Mouse (Mus musculus) limb, embryonic 10.5 days (tissue): Measurements from ENCODE around the gene Ppp1r14b. TPM values are rescaled to one million over a fixed set of nuclear protein-coding genes. Genes with fewer than 3 reads are reported as not detected.
"Not testable (repeated sequence)": the region's sequence is repeated elsewhere in the genome, so short reads cannot be mapped to it uniquely, and the experiment has no call there.

Source experiments
- DNase-seq: peaks from one replicate; pipeline ENCODE4 v3.0.0-alpha.2; 2017; ENCODE audit warnings: low spot score
- H3K27ac ChIP-seq: fragments of 300-500 bp; sonication (generic); 2 replicates; pipeline ENCODE4 v1.5.1; 2016; ENCODE audit warnings: mild to moderate bottlenecking
- H3K27me3 ChIP-seq: fragments of 300-500 bp; sonication (generic); 2 replicates; pipeline ENCODE4 v1.6.1; 2016; ENCODE audit warnings: low read depth, mild to moderate bottlenecking; ENCODE audit not compliant: poor library complexity, severe bottlenecking
- H3K36me3 ChIP-seq: fragments of 300-500 bp; sonication (generic); 2 replicates; pipeline ENCODE4 v1.6.1; 2016; ENCODE audit warnings: mild to moderate bottlenecking, moderate library complexity
- H3K4me1 ChIP-seq: fragments of 300-500 bp; sonication (generic); 2 replicates; pipeline ENCODE4 v1.6.1; 2016
- H3K4me3 ChIP-seq: fragments of 300-500 bp; sonication (generic); 2 replicates; pipeline ENCODE4 v1.5.1; 2016; ENCODE audit warnings: mild to moderate bottlenecking, moderate library complexity
- H3K9me3 ChIP-seq: fragments of 300-500 bp; sonication (generic); replicated peaks from 2 replicates; pipeline ENCODE4 v1.6.1; 2016; ENCODE audit warnings: mild to moderate bottlenecking
- WGBS: fragments of 180-500 bp; shearing (Covaris S2); methylation state at CpG from one replicate; pipeline ENCODE4 v1.1.7; 2016; 5-methylcytosine and 5-hydroxymethylcytosine counted together
- polyA plus RNA-seq: library from polyadenylated mRNA; unstranded; fragments of >200 nt; fragmentation: Nextera tagmentation; extraction: Ambion mirVana; gene quantifications from 2 replicates; pipeline ENCODE4 v1.2.1, GENCODE M21; 2016

Gene Ppp1r14b
- polyA plus RNA-seq, 1 experiment from 2014 or later: 245 TPM

- Histone ChIP-seq H3K9me3 (no peaks in the 10 kb centered on the region), H3K4me1 (peaks cover 50% of the 10 kb centered on the region), H3K27ac (no peak overlapping the region), H3K4me3 (no peak overlapping the region), H3K36me3 (peaks cover 49% of the 10 kb centered on the region), H3K27me3 (no peaks in the 10 kb centered on the region)
- WGBS: 97% methylated on average over 5 of the region's 5 CpGs
- DNase-seq: no peak
Measured at GRCm38 (mm10) chr19:6983621-6984020, 8.9 kb downstream of the Ppp1r14b start.

- 80% methylated on average over 19 of the region's 19 CpGs for WGBS
- 0 out of 2 replicates have a peak overlapping the region, but pooled peaks have one; percentile 96 for H3K4me3 ChIP-seq
- H3K27ac ChIP-seq: no peak overlapping the region
- no peak for DNase-seq
- H3K27me3 ChIP-seq: no peaks in the 10 kb centered on the region
- peaks cover 38% of the 10 kb centered on the region for H3K4me1 ChIP-seq
- H3K36me3 ChIP-seq: peaks cover 44% of the 10 kb centered on the region
- H3K9me3 ChIP-seq: no peaks in the 10 kb centered on the region
Measured at GRCm38 (mm10) chr19:6985300-6985699, 10.5 kb downstream of the Ppp1r14b start.

- Histone ChIP-seq H3K27me3 (no peaks in the 10 kb centered on the region), H3K27ac (0 out of 2 replicates have a peak overlapping the region, but pooled peaks have one; percentile 3), H3K36me3 (peaks cover 44% of the 10 kb centered on the region), H3K9me3 (no peaks in the 10 kb centered on the region), H3K4me3 (peak overlapping the region; percentile 96), H3K4me1 (peaks cover 33% of the 10 kb centered on the region)
- 85% methylated on average over 10 of the region's 10 CpGs for WGBS
- DNase-seq: no peak
Measured at GRCm38 (mm10) chr19:6985951-6986708, 11.4 kb downstream of the Ppp1r14b start.

GRCm38 (mm10) chr19:6987061-6987903 lies 12.5 kb downstream of the Ppp1r14b start, which contains the start of gene Vegfb:
Gene Vegfb, minus strand, starts transcription at chr19:6987651.
- Histone ChIP-seq H3K9me3 (no peaks in the 10 kb centered on the region), H3K4me3 (peak within 1 kb of the TSS; percentile 96), H3K27ac (peak within 1 kb of the TSS; percentile 98), H3K27me3 (no peaks in the 10 kb centered on the region), H3K36me3 (peaks cover 37% of the 10 kb centered on the region), H3K4me1 (peaks cover 40% of the 10 kb centered on the region)
- DNase-seq: peak; percentile 82
- under 1% methylated on average over 82 of the region's 85 CpGs for WGBS

- Histone ChIP-seq H3K27me3 (no peaks in the 10 kb centered on the region), H3K9me3 (no peaks in the 10 kb centered on the region), H3K4me3 (peak overlapping the region; percentile 96), H3K27ac (peak overlapping the region; percentile 98), H3K36me3 (peaks cover 31% of the 10 kb centered on the region), H3K4me1 (peaks cover 43% of the 10 kb centered on the region)
- no peak for DNase-seq
- 4% methylated on average over 8 of the region's 8 CpGs for WGBS
Measured at GRCm38 (mm10) chr19:6987904-6988285, 13.1 kb downstream of the Ppp1r14b start.

GRCm38 (mm10) chr19:6989251-6989650 lies 14.5 kb downstream of the Ppp1r14b start:
- H3K36me3 ChIP-seq: peaks cover 18% of the 10 kb centered on the region
- H3K4me1 ChIP-seq: peaks cover 53% of the 10 kb centered on the region
- no peaks in the 10 kb centered on the region for H3K27me3 ChIP-seq
- no peak overlapping the region for H3K4me3 ChIP-seq
- H3K27ac ChIP-seq: no peak overlapping the region
- DNase-seq: no peak
- no peaks in the 10 kb centered on the region for H3K9me3 ChIP-seq
- WGBS: 86% methylated on average over 8 of the region's 8 CpGs

- no peak for DNase-seq
- no peaks in the 10 kb centered on the region for H3K9me3 ChIP-seq
- H3K27ac ChIP-seq: no peak overlapping the region
- peaks cover 61% of the 10 kb centered on the region for H3K4me1 ChIP-seq
- no peaks in the 10 kb centered on the region for H3K27me3 ChIP-seq
- H3K4me3 ChIP-seq: no peak overlapping the region
- peaks cover 6% of the 10 kb centered on the region for H3K36me3 ChIP-seq
- 92% methylated on average over 6 of the region's 6 CpGs for WGBS
Measured at GRCm38 (mm10) chr19:6990712-6991111, 15.9 kb downstream of the Ppp1r14b start.

GRCm38 (mm10) chr19:6991166-6991565 lies 16.4 kb downstream of the Ppp1r14b start:
- H3K27ac ChIP-seq, H3K27me3 ChIP-seq, H3K4me3 ChIP-seq, H3K9me3 ChIP-seq, H3K36me3 ChIP-seq, DNase-seq: not testable (repeated sequence)
- peaks cover 61% of the 10 kb centered on the region for H3K4me1 ChIP-seq
- 92% methylated on average over 6 of the region's 6 CpGs for WGBS

- Histone ChIP-seq H3K9me3 (no peaks in the 10 kb centered on the region), H3K4me1 (peaks cover 58% of the 10 kb centered on the region), H3K4me3 (peak within 1 kb of the TSS; percentile 69), H3K36me3 (no peaks in the 10 kb centered on the region), H3K27me3 (no peaks in the 10 kb centered on the region), H3K27ac (peak within 1 kb of the TSS; percentile 86)
- WGBS: 3% methylated on average over 37 of the region's 37 CpGs
- DNase-seq: peak; percentile 95
Measured at GRCm38 (mm10) chr19:6992011-6992858, 17.5 kb downstream of the Ppp1r14b start, which contains the start of gene Dnajc4. Gene Dnajc4, minus strand, starts transcription at chr19:6992572.

GRCm38 (mm10) chr19:6993011-6993770 lies 18.4 kb downstream of the Ppp1r14b start:
- Histone ChIP-seq H3K27me3 (no peaks in the 10 kb centered on the region), H3K9me3 (no peaks in the 10 kb centered on the region), H3K4me1 (peaks cover 49% of the 10 kb centered on the region), H3K36me3 (peaks cover 4% of the 10 kb centered on the region), H3K4me3 (peak overlapping the region; percentile 69), H3K27ac (peak overlapping the region; percentile 86)
- 64% methylated on average over 14 of the region's 14 CpGs for WGBS
- no peak for DNase-seq

- Histone ChIP-seq H3K27me3 (no peaks in the 10 kb centered on the region), H3K4me1 (peaks cover 46% of the 10 kb centered on the region), H3K9me3 (no peaks in the 10 kb centered on the region), H3K4me3 (no peak overlapping the region), H3K36me3 (peaks cover 12% of the 10 kb centered on the region), H3K27ac (no peak overlapping the region)
- 91% methylated on average over 8 of the region's 8 CpGs for WGBS
- no peak for DNase-seq
Measured at GRCm38 (mm10) chr19:6994002-6994401, 19.2 kb downstream of the Ppp1r14b start.

GRCm38 (mm10) chr19:6994489-6994888 lies 19.7 kb downstream of the Ppp1r14b start:
- H3K27ac ChIP-seq: no peak overlapping the region
- DNase-seq: no peak
- WGBS: 90% methylated on average over 8 of the region's 8 CpGs
- H3K4me1 ChIP-seq: peaks cover 46% of the 10 kb centered on the region
- peak overlapping the region; percentile 60; the same call in 1 of the 2 replicates for H3K4me3 ChIP-seq
- no peaks in the 10 kb centered on the region for H3K27me3 ChIP-seq
- H3K9me3 ChIP-seq: no peaks in the 10 kb centered on the region
- peaks cover 17% of the 10 kb centered on the region for H3K36me3 ChIP-seq
